Mouse (Mus musculus) lung, embryonic 16.5 days (tissue): ENCODE measurements at regions not wholly inside any gene's neighbourhood (a gene's known extent, or its start where the extent isn't known, plus 50 kb on each side); places are given as distances from the start of the nearest gene placed in this dataset.
A peak's percentile ranks its signal among the peaks of the same experiment; 100 is the strongest.

Experiments
- ATAC-seq: fragments of 200-750 bp; cut with Nextera tagmentation; 2 replicates; pipeline ENCODE4 v1.8.0; 2017; ENCODE audit warnings: low read depth, mild to moderate bottlenecking, moderate library complexity
- H3K27ac ChIP-seq: fragments of 300-500 bp; sonication (generic); 2 replicates; pipeline ENCODE4 v1.5.1; 2014; ENCODE audit warnings: mild to moderate bottlenecking, control low read depth, low read length
- H3K27me3 ChIP-seq: fragments of 300-500 bp; sonication (generic); 2 replicates; pipeline ENCODE4 v1.6.1; 2014; ENCODE audit warnings: low read depth, low read length, mixed read lengths; ENCODE audit not compliant: control insufficient read depth, insufficient read depth
- H3K36me3 ChIP-seq: fragments of 300-500 bp; sonication (generic); 2 replicates; pipeline ENCODE4 v1.6.1; 2014; ENCODE audit warnings: low read length; ENCODE audit not compliant: control insufficient read depth, insufficient read depth
- H3K4me1 ChIP-seq: fragments of 300-500 bp; sonication (generic); replicated peaks from 2 replicates; pipeline ENCODE4 v1.6.1; 2014; ENCODE audit warnings: low read length, mixed read lengths; ENCODE audit not compliant: control insufficient read depth, insufficient read depth
- H3K4me2 ChIP-seq: fragments of 300-500 bp; sonication (generic); 2 replicates; pipeline ENCODE4 v1.6.1; 2014; ENCODE audit warnings: low read depth, low read length, control low read depth
- H3K4me3 ChIP-seq: fragments of 300-500 bp; sonication (generic); 2 replicates; pipeline ENCODE4 v1.5.1; 2014; ENCODE audit warnings: mild to moderate bottlenecking, low read length, control low read depth
- H3K9ac ChIP-seq: fragments of 300-500 bp; sonication (generic); 2 replicates; pipeline ENCODE4 v1.6.1; 2014; ENCODE audit warnings: low read length, control low read depth
- H3K9me3 ChIP-seq: fragments of 300-500 bp; sonication (generic); 2 replicates; pipeline ENCODE4 v1.6.1; 2016; ENCODE audit warnings: low read length; ENCODE audit not compliant: control insufficient read depth
- WGBS: fragments of 180-500 bp; shearing (Covaris S2); extraction: QIAGEN DNeasy Blood & Tissue Kit; methylation state at CpG from one replicate; pipeline ENCODE4 v1.1.7; 2014; 5-methylcytosine and 5-hydroxymethylcytosine counted together

- no peak overlapping the region for H3K4me3 ChIP-seq
- no peak overlapping the region for H3K9ac ChIP-seq
- H3K9me3 ChIP-seq, result no peaks in the 10 kb centered on the region
- WGBS, result 67% methylated on average over 6 of the region's 6 CpGs
- ATAC-seq, result no peak
- no peak overlapping the region for H3K4me2 ChIP-seq
- H3K27ac ChIP-seq, result no peak overlapping the region
- no peaks in the 10 kb centered on the region for H3K4me1 ChIP-seq
- no peaks in the 10 kb centered on the region for H3K36me3 ChIP-seq
- H3K27me3 ChIP-seq, result no peaks in the 10 kb centered on the region
Observed at GRCm38 (mm10) chr12:90903991-90904390, 165.8 kb upstream of the Dio2 start.

GRCm38 (mm10) chr12:90893655-90894370 lies 155.6 kb upstream of the Dio2 start:
- no peaks in the 10 kb centered on the region for H3K9me3 ChIP-seq

GRCm38 (mm10) chr12:90876230-90877005 lies 138.2 kb upstream of the Dio2 start:
- 44% methylated on average over 5 of the region's 5 CpGs for WGBS
- peak; percentile 64; the same call in 1 of the 2 replicates for ATAC-seq
- Histone ChIP-seq H3K36me3 (no peaks in the 10 kb centered on the region), H3K4me3 (no peak overlapping the region), H3K9me3 (no peaks in the 10 kb centered on the region), H3K9ac (no peak overlapping the region), H3K4me2 (no peak overlapping the region), H3K4me1 (no peaks in the 10 kb centered on the region), H3K27ac (no peak overlapping the region), H3K27me3 (no peaks in the 10 kb centered on the region)

More at GRCm38 (mm10) chr12:90893655-90894370, 155.6 kb upstream of the Dio2 start:
- Histone ChIP-seq H3K9ac (no peak overlapping the region), H3K36me3 (no peaks in the 10 kb centered on the region), H3K27ac (no peak overlapping the region), H3K4me1 (no peaks in the 10 kb centered on the region), H3K4me2 (no peak overlapping the region), H3K4me3 (no peak overlapping the region), H3K27me3 (no peaks in the 10 kb centered on the region)
- ATAC-seq, result no peak
- 77% methylated on average over 9 of the region's 9 CpGs for WGBS

GRCm38 (mm10) chr12:90874840-90875239 lies 136.6 kb upstream of the Dio2 start:
- Histone ChIP-seq H3K27me3 (no peaks in the 10 kb centered on the region), H3K9me3 (no peaks in the 10 kb centered on the region), H3K4me1 (no peaks in the 10 kb centered on the region), H3K4me2 (no peak overlapping the region), H3K9ac (no peak overlapping the region), H3K36me3 (no peaks in the 10 kb centered on the region), H3K4me3 (no peak overlapping the region), H3K27ac (no peak overlapping the region)
- no peak for ATAC-seq
- 69% methylated on average over 3 of the region's 3 CpGs for WGBS

- ATAC-seq, result no peak
- H3K9me3 ChIP-seq, result no peaks in the 10 kb centered on the region
- no peaks in the 10 kb centered on the region for H3K36me3 ChIP-seq
- H3K4me2 ChIP-seq, result no peak overlapping the region
- no peaks in the 10 kb centered on the region for H3K4me1 ChIP-seq
- no peak overlapping the region for H3K27ac ChIP-seq
- no peaks in the 10 kb centered on the region for H3K27me3 ChIP-seq
- H3K4me3 ChIP-seq, result no peak overlapping the region
- H3K9ac ChIP-seq, result no peak overlapping the region
- 83% methylated on average over 3 of the region's 3 CpGs for WGBS
Observed at GRCm38 (mm10) chr12:90873959-90874358, 135.7 kb upstream of the Dio2 start.

GRCm38 (mm10) chr12:90866597-90866996 lies 128.4 kb upstream of the Dio2 start:
- Histone ChIP-seq H3K9ac (no peak overlapping the region), H3K9me3 (no peaks in the 10 kb centered on the region), H3K4me1 (no peaks in the 10 kb centered on the region), H3K4me3 (no peak overlapping the region), H3K27ac (no peak overlapping the region), H3K27me3 (no peaks in the 10 kb centered on the region), H3K4me2 (no peak overlapping the region), H3K36me3 (no peaks in the 10 kb centered on the region)
- peak; percentile 67 for ATAC-seq
- WGBS, result 31% methylated on average over 4 of the region's 4 CpGs

GRCm38 (mm10) chr12:90862632-90863031 lies 124.4 kb upstream of the Dio2 start:
- Histone ChIP-seq H3K4me2 (no peak overlapping the region), H3K4me3 (no peak overlapping the region), H3K36me3 (no peaks in the 10 kb centered on the region), H3K27ac (no peak overlapping the region), H3K9ac (no peak overlapping the region), H3K4me1 (peaks cover 3% of the 10 kb centered on the region), H3K27me3 (no peaks in the 10 kb centered on the region), H3K9me3 (no peaks in the 10 kb centered on the region)
- 75% methylated on average over 3 of the region's 3 CpGs for WGBS
- ATAC-seq, result peak; percentile 51; the same call in 1 of the 2 replicates

- Histone ChIP-seq H3K4me3 (no peak overlapping the region), H3K9me3 (no peaks in the 10 kb centered on the region), H3K9ac (no peak overlapping the region), H3K36me3 (no peaks in the 10 kb centered on the region), H3K4me2 (no peak overlapping the region), H3K27me3 (no peaks in the 10 kb centered on the region), H3K27ac (peak overlapping the region; percentile 16; the same call in 1 of the 2 replicates), H3K4me1 (peaks cover 4% of the 10 kb centered on the region)
- ATAC-seq, result peak; percentile 59; the same call in 1 of the 2 replicates
- 26% methylated on average over 3 of the region's 3 CpGs for WGBS
Observed at GRCm38 (mm10) chr12:90857746-90858145, 119.5 kb upstream of the Dio2 start.

- 0 out of 2 replicates have a peak, but pooled peaks have one; percentile 36 for ATAC-seq
- no peaks in the 10 kb centered on the region for H3K4me1 ChIP-seq
- no peak overlapping the region for H3K4me3 ChIP-seq
- no peaks in the 10 kb centered on the region for H3K9me3 ChIP-seq
- 56% methylated on average over 6 of the region's 6 CpGs for WGBS
- H3K4me2 ChIP-seq, result no peak overlapping the region
- H3K9ac ChIP-seq, result no peak overlapping the region
- H3K27me3 ChIP-seq, result no peaks in the 10 kb centered on the region
- H3K36me3 ChIP-seq, result no peaks in the 10 kb centered on the region
- H3K27ac ChIP-seq, result no peak overlapping the region
Observed at GRCm38 (mm10) chr12:90810666-90811065, 72.4 kb upstream of the Dio2 start.
